Mouse (Mus musculus): ENCODE data around the gene Clca3a2. TPM values are rescaled to one million over a fixed set of nuclear protein-coding genes. Genes with fewer than 3 reads are reported as not detected.
"Not testable (repeated sequence)": the region's sequence is repeated elsewhere in the genome, so short reads cannot be mapped to it uniquely, and the experiment has no call there.

Clca3a2 gene
- polyA plus RNA-seq, 1 experiment from 2014 or later, result not detected

GRCm38 (mm10) chr3:144808153-144808925 lies 11.0 kb downstream of the Clca3a2 start:
- H3K4me3 ChIP-seq (ENCODE audit: low read length); H3K27ac ChIP-seq (ENCODE audit: low read depth, low read length); H3K4me2 ChIP-seq (ENCODE audit: low read length); H3K4me1 ChIP-seq (ENCODE audit: control insufficient read depth, insufficient read depth, low read depth, low read length); H3K27me3 ChIP-seq (replicated peaks; ENCODE audit: control insufficient read depth, insufficient read depth, low read length); H3K9me3 ChIP-seq (ENCODE audit: control insufficient read depth, low read length); ATAC-seq; H3K36me3 ChIP-seq (ENCODE audit: control insufficient read depth, insufficient read depth, low read length); H3K9ac ChIP-seq (ENCODE audit: low read depth, low read length): not testable (repeated sequence)
- 51% methylated on average over 14 of the region's 17 CpGs for WGBS

DNA sequence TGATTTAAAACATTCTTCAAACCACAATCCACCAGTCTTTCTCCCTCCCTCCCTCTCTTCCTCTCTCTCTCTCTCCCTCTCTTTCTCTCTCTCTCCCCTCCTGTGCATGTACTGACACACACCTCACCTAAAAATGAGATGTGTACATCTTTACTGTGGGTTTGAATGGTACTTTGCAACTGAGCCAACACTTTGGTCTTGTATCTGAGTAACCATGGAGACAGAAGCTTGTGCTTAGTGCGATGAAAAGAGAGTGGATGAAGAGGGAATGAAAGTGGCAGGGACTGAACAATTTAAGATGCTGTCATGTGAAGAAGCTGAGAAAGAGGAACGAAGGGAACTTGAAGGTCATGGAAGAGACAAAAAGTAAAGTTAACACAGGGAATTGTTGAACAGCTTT lies 12.7 kb downstream of the Clca3a2 start:
- H3K4me2 ChIP-seq (ENCODE audit: low read length); H3K27me3 ChIP-seq (replicated peaks; ENCODE audit: control insufficient read depth, insufficient read depth, low read length); H3K27ac ChIP-seq (ENCODE audit: low read depth, low read length); H3K36me3 ChIP-seq (ENCODE audit: control insufficient read depth, insufficient read depth, low read length); H3K9ac ChIP-seq (ENCODE audit: low read depth, low read length); H3K4me3 ChIP-seq (ENCODE audit: low read length); H3K4me1 ChIP-seq (ENCODE audit: control insufficient read depth, insufficient read depth, low read depth, low read length); H3K9me3 ChIP-seq (ENCODE audit: control insufficient read depth, low read length): not testable (repeated sequence)
- ATAC-seq, result 0 out of 2 replicates have a peak, but pooled peaks have one; percentile 37
- WGBS, result 39% methylated on average over 2 of the region's 2 CpGs

DNA sequence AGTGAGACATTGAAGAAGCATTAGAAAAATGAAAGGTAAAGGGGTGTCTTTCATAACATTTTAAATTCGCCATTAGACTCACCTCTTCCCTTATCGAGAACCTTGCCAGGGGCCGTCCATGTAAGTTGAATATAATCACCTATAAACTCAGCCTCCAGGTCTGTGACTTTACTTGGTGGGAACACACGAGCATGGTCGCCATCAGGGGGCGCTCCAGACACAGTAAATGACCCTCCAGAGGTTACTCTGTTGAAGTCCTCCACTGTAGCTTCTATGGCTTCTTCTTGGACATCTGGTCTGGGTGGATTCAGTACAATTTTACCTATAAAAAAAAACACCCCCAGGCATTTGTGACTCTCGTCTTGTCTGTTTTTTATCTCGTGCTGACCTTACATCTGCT lies 17.4 kb downstream of the Clca3a2 start:
- Histone ChIP-seq H3K27ac (ENCODE audit: low read depth, low read length) (no peak overlapping the region), H3K4me2 (ENCODE audit: low read length) (no peak overlapping the region), H3K9me3 (ENCODE audit: control insufficient read depth, low read length) (no peaks in the 10 kb centered on the region), H3K4me1 (ENCODE audit: control insufficient read depth, insufficient read depth, low read depth, low read length) (no peaks in the 10 kb centered on the region), H3K36me3 (ENCODE audit: control insufficient read depth, insufficient read depth, low read length) (no peaks in the 10 kb centered on the region), H3K4me3 (ENCODE audit: low read length) (no peak overlapping the region), H3K27me3 (replicated peaks; ENCODE audit: control insufficient read depth, insufficient read depth, low read length) (no peaks in the 10 kb centered on the region), H3K9ac (ENCODE audit: low read depth, low read length) (no peak overlapping the region)
- 39% methylated on average over 8 of the region's 8 CpGs for WGBS
- ATAC-seq, result no peak

DNA sequence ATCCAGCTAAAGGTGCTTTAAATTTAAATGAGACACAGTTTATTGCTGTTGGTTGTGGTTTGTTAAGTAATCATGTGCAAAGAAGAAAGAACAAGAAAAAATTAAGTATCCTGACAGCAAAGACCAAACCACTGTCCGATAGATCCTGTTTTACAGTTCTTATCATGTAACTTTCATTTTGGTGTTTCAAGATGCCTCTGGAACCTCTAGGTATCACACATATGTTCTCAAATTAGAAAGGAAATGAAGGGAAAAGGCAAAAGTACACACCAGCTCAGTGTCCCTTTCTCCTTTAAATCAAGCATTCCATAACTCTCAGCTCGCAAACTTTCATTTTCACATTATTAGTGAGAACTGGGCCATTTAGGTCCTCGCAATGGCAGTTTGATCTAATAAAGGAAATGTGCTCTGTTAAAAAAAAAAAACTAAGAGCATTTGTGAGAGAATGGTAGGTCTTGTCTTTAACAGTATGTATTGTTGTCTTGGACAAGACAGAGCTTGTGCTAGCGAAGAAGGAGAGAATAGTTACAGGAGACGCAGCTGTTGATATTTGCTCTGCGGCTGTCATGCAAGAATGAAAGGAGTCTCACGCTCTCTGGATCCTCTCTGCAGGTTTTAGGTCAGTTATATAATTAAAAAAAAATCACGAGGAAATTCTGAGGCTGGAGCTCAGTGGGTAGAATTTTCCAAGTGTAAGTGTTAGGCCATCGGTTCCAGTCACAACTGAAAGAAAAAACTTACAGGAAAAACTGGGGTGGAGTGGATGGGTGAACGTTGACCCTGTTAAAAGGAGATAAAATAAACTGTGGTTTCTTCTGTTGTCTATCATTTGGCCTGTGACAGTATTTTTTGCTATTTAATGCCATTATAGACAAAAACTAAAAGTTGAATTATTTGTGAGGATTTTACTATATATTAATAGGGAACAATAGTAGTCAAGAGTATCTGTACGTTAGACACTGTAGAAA lies 33.8 kb downstream of the Clca3a2 start:
- Histone ChIP-seq H3K9ac (ENCODE audit: low read depth, low read length) (no peak overlapping the region), H3K9me3 (ENCODE audit: control insufficient read depth, low read length) (no peaks in the 10 kb centered on the region), H3K36me3 (ENCODE audit: control insufficient read depth, insufficient read depth, low read length) (no peaks in the 10 kb centered on the region), H3K27me3 (replicated peaks; ENCODE audit: control insufficient read depth, insufficient read depth, low read length) (no peaks in the 10 kb centered on the region), H3K4me2 (ENCODE audit: low read length) (no peak overlapping the region), H3K4me3 (ENCODE audit: low read length) (no peak overlapping the region), H3K4me1 (ENCODE audit: control insufficient read depth, insufficient read depth, low read depth, low read length) (no peaks in the 10 kb centered on the region), H3K27ac (ENCODE audit: low read depth, low read length) (no peak overlapping the region)
- WGBS, result 83% methylated on average over 11 of the region's 11 CpGs
- ATAC-seq, result no peak

DNA sequence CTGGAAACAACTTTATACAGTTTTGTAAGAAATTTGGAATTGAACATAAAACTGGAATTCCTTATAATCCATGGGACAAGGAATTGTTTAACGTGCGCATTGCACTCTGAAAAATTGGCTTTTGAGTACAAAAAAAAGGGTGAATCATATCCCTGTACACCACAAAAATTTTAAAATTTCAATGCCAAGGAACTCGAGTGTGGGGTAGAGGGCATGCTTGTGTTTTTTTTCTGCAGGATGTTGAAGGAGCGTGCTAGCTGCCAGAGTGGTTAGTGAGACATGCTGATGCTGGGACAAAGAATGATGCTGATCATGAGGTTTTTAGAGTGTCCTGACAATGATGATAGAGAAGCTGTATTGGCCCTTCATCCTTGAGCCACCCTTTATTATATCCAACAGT lies 54.1 kb downstream of the Clca3a2 start:
- Histone ChIP-seq H3K9me3 (ENCODE audit: control insufficient read depth, low read length) (no peaks in the 10 kb centered on the region), H3K27ac (ENCODE audit: low read depth, low read length) (no peak overlapping the region), H3K36me3 (ENCODE audit: control insufficient read depth, insufficient read depth, low read length) (no peaks in the 10 kb centered on the region), H3K27me3 (replicated peaks; ENCODE audit: control insufficient read depth, insufficient read depth, low read length) (no peaks in the 10 kb centered on the region), H3K4me1 (ENCODE audit: control insufficient read depth, insufficient read depth, low read depth, low read length) (no peaks in the 10 kb centered on the region), H3K9ac (ENCODE audit: low read depth, low read length) (no peak overlapping the region), H3K4me3 (ENCODE audit: low read length) (no peak overlapping the region), H3K4me2 (ENCODE audit: low read length) (no peak overlapping the region)
- 86% methylated on average over 4 of the region's 4 CpGs for WGBS
- no peak for ATAC-seq

DNA sequence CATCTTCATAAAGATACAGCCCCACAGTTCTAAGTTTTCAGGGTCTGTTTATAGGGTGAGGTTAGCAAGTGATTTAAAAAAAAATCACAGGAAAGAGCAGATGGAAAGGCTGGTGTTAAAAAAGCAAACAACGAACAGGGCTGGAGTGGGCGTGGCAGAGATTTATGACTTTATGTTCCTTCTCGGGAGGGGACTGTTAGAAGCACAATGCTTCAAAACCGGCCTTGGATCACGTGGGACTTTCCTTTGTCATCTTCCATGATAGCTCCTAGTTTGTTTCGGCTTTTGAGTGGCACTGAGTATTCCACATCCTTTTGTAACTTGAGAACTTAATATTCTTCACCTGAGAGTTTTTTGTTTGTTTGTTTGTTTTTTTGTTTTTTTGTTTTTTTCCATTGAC lies 57.8 kb downstream of the Clca3a2 start:
- no peak overlapping the region for H3K27ac ChIP-seq (ENCODE audit: low read depth, low read length)
- no peak overlapping the region for H3K4me2 ChIP-seq (ENCODE audit: low read length)
- H3K27me3 ChIP-seq (replicated peaks; ENCODE audit: control insufficient read depth, insufficient read depth, low read length), result no peaks in the 10 kb centered on the region
- H3K9me3 ChIP-seq (ENCODE audit: control insufficient read depth, low read length), result no peaks in the 10 kb centered on the region
- no peak overlapping the region for H3K4me3 ChIP-seq (ENCODE audit: low read length)
- no peak for ATAC-seq
- 65% methylated on average over 6 of the region's 6 CpGs for WGBS
- H3K36me3 ChIP-seq (ENCODE audit: control insufficient read depth, insufficient read depth, low read length), result no peaks in the 10 kb centered on the region
- no peaks in the 10 kb centered on the region for H3K4me1 ChIP-seq (ENCODE audit: control insufficient read depth, insufficient read depth, low read depth, low read length)
- no peak overlapping the region for H3K9ac ChIP-seq (ENCODE audit: low read depth, low read length)

GRCm38 (mm10) chr3:144760592-144761309 lies 58.5 kb downstream of the Clca3a2 start, which contains the start of gene Clca3a1:
Gene Clca3a1, minus strand, starts transcription at chr3:144760977.
- no peak within 1 kb of the TSS for H3K27ac ChIP-seq (ENCODE audit: low read depth, low read length)
- no peak within 1 kb of the TSS for H3K9ac ChIP-seq (ENCODE audit: low read depth, low read length)
- H3K4me2 ChIP-seq (ENCODE audit: low read length), result no peak within 1 kb of the TSS
- H3K36me3 ChIP-seq (ENCODE audit: control insufficient read depth, insufficient read depth, low read length), result no peaks in the 10 kb centered on the region
- 79% methylated on average over 9 of the region's 11 CpGs for WGBS
- H3K4me1 ChIP-seq (ENCODE audit: control insufficient read depth, insufficient read depth, low read depth, low read length), result no peaks in the 10 kb centered on the region
- H3K9me3 ChIP-seq (ENCODE audit: control insufficient read depth, low read length), result no peaks in the 10 kb centered on the region
- ATAC-seq, result no peak
- no peak within 1 kb of the TSS for H3K4me3 ChIP-seq (ENCODE audit: low read length)
- no peaks in the 10 kb centered on the region for H3K27me3 ChIP-seq (replicated peaks; ENCODE audit: control insufficient read depth, insufficient read depth, low read length)

DNA sequence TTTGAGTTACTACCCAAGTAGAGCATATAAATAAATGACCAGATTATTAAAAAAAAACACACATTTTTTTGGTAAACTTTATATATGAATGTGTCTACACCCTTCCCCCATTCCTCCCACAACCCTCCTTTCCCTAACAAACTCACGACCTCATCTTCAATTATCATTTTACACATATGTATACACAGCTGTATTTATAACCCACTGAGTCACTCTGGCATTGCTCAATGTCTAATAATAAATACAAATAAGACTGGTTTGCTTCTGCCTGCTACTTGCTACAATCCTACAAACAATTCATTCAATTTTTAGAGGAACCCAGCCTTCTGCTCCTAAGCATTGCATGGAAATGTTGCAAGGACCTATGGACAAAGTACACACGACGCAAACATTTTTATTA lies 59.6 kb downstream of the Clca3a2 start:
- Histone ChIP-seq H3K9me3 (ENCODE audit: control insufficient read depth, low read length) (no peaks in the 10 kb centered on the region), H3K36me3 (ENCODE audit: control insufficient read depth, insufficient read depth, low read length) (no peaks in the 10 kb centered on the region), H3K4me3 (ENCODE audit: low read length) (no peak overlapping the region), H3K4me2 (ENCODE audit: low read length) (no peak overlapping the region), H3K27me3 (replicated peaks; ENCODE audit: control insufficient read depth, insufficient read depth, low read length) (no peaks in the 10 kb centered on the region), H3K4me1 (ENCODE audit: control insufficient read depth, insufficient read depth, low read depth, low read length) (no peaks in the 10 kb centered on the region), H3K27ac (ENCODE audit: low read depth, low read length) (no peak overlapping the region), H3K9ac (ENCODE audit: low read depth, low read length) (no peak overlapping the region)
- no peak for ATAC-seq
- 86% methylated on average over 3 of the region's 3 CpGs for WGBS

- not testable (repeated sequence) for H3K4me1 ChIP-seq (ENCODE audit: control insufficient read depth, insufficient read depth, low read depth, low read length); ATAC-seq; H3K4me3 ChIP-seq (ENCODE audit: low read length); H3K27me3 ChIP-seq (replicated peaks; ENCODE audit: control insufficient read depth, insufficient read depth, low read length); H3K9ac ChIP-seq (ENCODE audit: low read depth, low read length); H3K9me3 ChIP-seq (ENCODE audit: control insufficient read depth, low read length); H3K36me3 ChIP-seq (ENCODE audit: control insufficient read depth, insufficient read depth, low read length); H3K27ac ChIP-seq (ENCODE audit: low read depth, low read length); H3K4me2 ChIP-seq (ENCODE audit: low read length)
- 87% methylated on average over 8 of the region's 8 CpGs for WGBS
These were observed 63.2 kb downstream of the Clca3a2 start for GRCm38 (mm10) chr3:144756103-144756502.
